Comparison of ENCODE assay signal across 7 mouse cellular contexts in the genomic region with DNA sequence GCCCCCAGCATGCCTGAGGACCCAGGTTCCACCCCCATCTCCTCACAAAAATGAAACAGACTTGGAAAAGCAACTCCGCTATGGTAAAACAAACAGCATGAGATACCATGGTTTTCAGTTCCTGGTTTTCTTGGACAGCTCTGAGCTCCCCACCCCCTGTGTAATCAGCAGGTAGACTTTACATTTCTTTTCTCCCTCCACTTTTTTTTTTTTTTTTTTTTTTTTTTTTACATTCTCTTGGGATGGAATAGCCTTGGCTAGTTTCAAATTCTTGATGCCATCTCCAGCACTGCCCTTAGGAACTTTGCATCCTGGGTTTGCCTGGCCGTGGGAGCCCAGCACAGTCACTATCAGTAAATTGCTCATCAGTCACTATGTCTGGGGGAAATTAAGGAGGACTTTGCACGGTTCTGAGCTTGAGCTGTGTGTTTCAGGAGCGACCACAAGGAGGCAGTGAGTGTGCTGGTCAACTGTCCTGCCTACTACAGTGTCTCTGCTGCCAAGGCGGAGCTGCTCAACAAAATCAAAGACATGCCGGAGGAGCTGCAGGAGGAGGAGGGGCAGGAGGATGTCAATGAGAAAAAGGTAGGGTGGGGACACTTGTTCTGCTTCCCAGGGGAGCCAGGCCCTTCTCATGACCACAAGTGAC.
DNase-seq lines count a peak whose midpoint lies in the region; ATAC-seq and TF ChIP-seq lines count a peak whose summit lies in the region.

No protein-coding gene starts in this region.

- H3K27me3 ChIP-seq in liver, postnatal 0 days (ENCODE audit: insufficient read depth, low read length): no peaks in the 10 kb centered on the region

- WGBS in liver, postnatal 0 days (ENCODE audit: insufficient replicate concordance): 49% methylated on average over 6 of the region's 6 CpGs

- H3K9ac ChIP-seq in liver, postnatal 0 days (replicated peaks): no peak overlapping the region

- intact Hi-C loops in gastrocnemius, postnatal 14 days (cut with DNase I; ENCODE audit: low total_unique reads): loop anchor here (10.0 kb wide), 1 partner anchor 270 kb away; a partner anchor contains a TSS

- H3K27ac ChIP-seq in liver, postnatal 0 days (ENCODE audit: low read depth): no peak overlapping the region

- no peak for TF ChIP-seq EP300 in liver, postnatal 0 days (IDR thresholded peaks at IDR 0.05; ENCODE audit: low read depth)

- no peaks in the 10 kb centered on the region for H3K4me1 ChIP-seq in liver, postnatal 0 days (ENCODE audit: insufficient read depth)

- H3K36me3 ChIP-seq in liver, postnatal 0 days (replicated peaks; ENCODE audit: insufficient read depth, low read length): peaks cover 2% of the 10 kb centered on the region; the same call in 1 of the 2 replicates

- peak; percentile 63 for TF ChIP-seq CTCF in liver, postnatal 0 days (IDR thresholded peaks at IDR 0.05; ENCODE audit: low read depth)

- ATAC-seq in liver, postnatal 0 days: peak; percentile 25; the same call in 1 of the 2 replicates

- no peak overlapping the region for H3K4me3 ChIP-seq in liver, postnatal 0 days (ENCODE audit: low read depth, low read length)

- no peak overlapping the region for H3K4me2 ChIP-seq in liver, postnatal 0 days (ENCODE audit: low read depth, low read length)

- DNase-seq in liver, postnatal 0 days: no peak
- no peak for DNase-seq in liver
- DNase-seq in cerebellum, postnatal 10 days: peak; percentile 72 to 73
- DNase-seq in gastrocnemius, postnatal 14 days: peak; percentile 36
- peak; percentile 42 for DNase-seq in lung, postnatal 36 days
- no peak for DNase-seq in right cerebral cortex, postnatal 36 days (ENCODE audit: low spot score in 2 of 2)
- no peak for DNase-seq in right cerebral cortex, adult 2 months (ENCODE audit: low spot score in 2 of 2)

- no peaks in the 10 kb centered on the region for H3K9me3 ChIP-seq in liver, postnatal 0 days (ENCODE audit: low read length)

Comparison
In these comparisons a context has a peak if more than half of its experiments do, and no peak if none do; other contexts are left out.
1. DNase-seq: peak in cerebellum, postnatal 10 days (2 of 2), gastrocnemius, postnatal 14 days (single experiment) and lung, postnatal 36 days (single experiment); none in liver, postnatal 0 days (single experiment), liver (single experiment), right cerebral cortex, postnatal 36 days (0 of 2) and right cerebral cortex, adult 2 months (0 of 2).